Mouse (Mus musculus): Measurements from ENCODE around the gene Lrp8. TPM values are rescaled to one million over a fixed set of nuclear protein-coding genes. Genes with fewer than 3 reads are reported as not detected.
A peak's percentile ranks its signal among the peaks of the same experiment; 100 is the strongest.

Gene Lrp8
- polyA plus RNA-seq, 1 experiment, result not detected

GRCm38 (mm10) chr4:107830821-107831221, 28.8 kb downstream of the Lrp8 start:
- 35% methylated on average over 7 of the region's 7 CpGs for WGBS
- TF ChIP-seq POLR2A (IDR thresholded peaks at IDR 0.05; ENCODE audit: insufficient read depth, low read depth, low read length), result no peak
- no peak for TF ChIP-seq CTCF (IDR thresholded peaks at IDR 0.05; ENCODE audit: insufficient read depth, low read depth, low read length)
- H3K4me1 ChIP-seq (ENCODE audit: control insufficient read depth, insufficient read depth, low read length), result peaks cover 94% of the 10 kb centered on the region
- no peak overlapping the region for H3K4me3 ChIP-seq (ENCODE audit: insufficient read depth, low read depth, low read length)
- peak overlapping the region; percentile 87 for H3K27ac ChIP-seq (ENCODE audit: insufficient read depth, low read depth, low read length)

GRCm38 (mm10) chr4:107831678-107832077, 29.6 kb downstream of the Lrp8 start:
- no peak for TF ChIP-seq POLR2A (IDR thresholded peaks at IDR 0.05; ENCODE audit: insufficient read depth, low read depth, low read length)
- no peak for TF ChIP-seq CTCF (IDR thresholded peaks at IDR 0.05; ENCODE audit: insufficient read depth, low read depth, low read length)
- WGBS, result 79% methylated on average over 6 of the region's 6 CpGs
- Histone ChIP-seq H3K4me1 (ENCODE audit: control insufficient read depth, insufficient read depth, low read length) (peaks cover 94% of the 10 kb centered on the region), H3K4me3 (ENCODE audit: insufficient read depth, low read depth, low read length) (no peak overlapping the region), H3K27ac (ENCODE audit: insufficient read depth, low read depth, low read length) (peak overlapping the region; percentile 87)

- TF ChIP-seq POLR2A (IDR thresholded peaks at IDR 0.05; ENCODE audit: insufficient read depth, low read depth, low read length) (no peak), CTCF (IDR thresholded peaks at IDR 0.05; ENCODE audit: insufficient read depth, low read depth, low read length) (no peak)
- 61% methylated on average over 5 of the region's 5 CpGs for WGBS
- H3K4me3 ChIP-seq (ENCODE audit: insufficient read depth, low read depth, low read length), result no peak overlapping the region
- H3K27ac ChIP-seq (ENCODE audit: insufficient read depth, low read depth, low read length), result peak overlapping the region; percentile 87
- peaks cover 92% of the 10 kb centered on the region for H3K4me1 ChIP-seq (ENCODE audit: control insufficient read depth, insufficient read depth, low read length)
These were observed 31.5 kb downstream of the Lrp8 start for GRCm38 (mm10) chr4:107833525-107833924.

- WGBS, result 51% methylated on average over 22 of the region's 22 CpGs
- Histone ChIP-seq H3K4me1 (ENCODE audit: control insufficient read depth, insufficient read depth, low read length) (peaks cover 86% of the 10 kb centered on the region), H3K27ac (ENCODE audit: insufficient read depth, low read depth, low read length) (peak overlapping the region; percentile 87), H3K4me3 (ENCODE audit: insufficient read depth, low read depth, low read length) (no peak overlapping the region)
- TF ChIP-seq POLR2A (IDR thresholded peaks at IDR 0.05; ENCODE audit: insufficient read depth, low read depth, low read length), result 0 out of 2 replicates have a peak, but pooled peaks have one; percentile 23
- TF ChIP-seq CTCF (IDR thresholded peaks at IDR 0.05; ENCODE audit: insufficient read depth, low read depth, low read length), result no peak
These were observed 32.7 kb downstream of the Lrp8 start for GRCm38 (mm10) chr4:107834643-107835314.

- H3K27ac ChIP-seq (ENCODE audit: insufficient read depth, low read depth, low read length), result peak overlapping the region; percentile 66
- WGBS, result 25% methylated on average over 5 of the region's 5 CpGs
- TF ChIP-seq CTCF (IDR thresholded peaks at IDR 0.05; ENCODE audit: insufficient read depth, low read depth, low read length) (no peak), POLR2A (IDR thresholded peaks at IDR 0.05; ENCODE audit: insufficient read depth, low read depth, low read length) (no peak)
- H3K4me1 ChIP-seq (ENCODE audit: control insufficient read depth, insufficient read depth, low read length), result peaks cover 79% of the 10 kb centered on the region
- H3K4me3 ChIP-seq (ENCODE audit: insufficient read depth, low read depth, low read length), result no peak overlapping the region
These were observed 33.4 kb downstream of the Lrp8 start for GRCm38 (mm10) chr4:107835508-107835909.

- no peak for TF ChIP-seq POLR2A (IDR thresholded peaks at IDR 0.05; ENCODE audit: insufficient read depth, low read depth, low read length)
- no peak for TF ChIP-seq CTCF (IDR thresholded peaks at IDR 0.05; ENCODE audit: insufficient read depth, low read depth, low read length)
- 30% methylated on average over 5 of the region's 5 CpGs for WGBS
- peaks cover 68% of the 10 kb centered on the region for H3K4me1 ChIP-seq (ENCODE audit: control insufficient read depth, insufficient read depth, low read length)
- peak overlapping the region; percentile 66 for H3K27ac ChIP-seq (ENCODE audit: insufficient read depth, low read depth, low read length)
- no peak overlapping the region for H3K4me3 ChIP-seq (ENCODE audit: insufficient read depth, low read depth, low read length)
These were observed 34.7 kb downstream of the Lrp8 start for GRCm38 (mm10) chr4:107836758-107837157.

GRCm38 (mm10) chr4:107837910-107838309, 35.8 kb downstream of the Lrp8 start:
- H3K27ac ChIP-seq (ENCODE audit: insufficient read depth, low read depth, low read length), result no peak overlapping the region
- H3K4me3 ChIP-seq (ENCODE audit: insufficient read depth, low read depth, low read length), result no peak overlapping the region
- peaks cover 65% of the 10 kb centered on the region for H3K4me1 ChIP-seq (ENCODE audit: control insufficient read depth, insufficient read depth, low read length)
- TF ChIP-seq CTCF (IDR thresholded peaks at IDR 0.05; ENCODE audit: insufficient read depth, low read depth, low read length) (no peak), POLR2A (IDR thresholded peaks at IDR 0.05; ENCODE audit: insufficient read depth, low read depth, low read length) (no peak)
- WGBS, result 82% methylated on average over 3 of the region's 3 CpGs

- no peak overlapping the region for H3K27ac ChIP-seq (ENCODE audit: insufficient read depth, low read depth, low read length)
- H3K4me1 ChIP-seq (ENCODE audit: control insufficient read depth, insufficient read depth, low read length), result peaks cover 31% of the 10 kb centered on the region
- TF ChIP-seq POLR2A (IDR thresholded peaks at IDR 0.05; ENCODE audit: insufficient read depth, low read depth, low read length), result no peak
- TF ChIP-seq CTCF (IDR thresholded peaks at IDR 0.05; ENCODE audit: insufficient read depth, low read depth, low read length), result no peak
- WGBS, result 80% methylated on average over 8 of the region's 8 CpGs
- H3K4me3 ChIP-seq (ENCODE audit: insufficient read depth, low read depth, low read length), result no peak overlapping the region
These were observed 41.6 kb downstream of the Lrp8 start for GRCm38 (mm10) chr4:107843687-107844086.

- no peak overlapping the region for H3K27ac ChIP-seq (ENCODE audit: insufficient read depth, low read depth, low read length)
- no peak for TF ChIP-seq POLR2A (IDR thresholded peaks at IDR 0.05; ENCODE audit: insufficient read depth, low read depth, low read length)
- peak; percentile 79 for TF ChIP-seq CTCF (IDR thresholded peaks at IDR 0.05; ENCODE audit: insufficient read depth, low read depth, low read length)
- WGBS, result 3% methylated on average over 10 of the region's 10 CpGs
These were observed 42.9 kb downstream of the Lrp8 start for GRCm38 (mm10) chr4:107844971-107845370.

More at GRCm38 (mm10) chr4:107844971-107845370, 42.9 kb downstream of the Lrp8 start:
- Histone ChIP-seq H3K4me3 (ENCODE audit: insufficient read depth, low read depth, low read length) (no peak overlapping the region), H3K4me1 (ENCODE audit: control insufficient read depth, insufficient read depth, low read length) (peaks cover 28% of the 10 kb centered on the region)

All from olfactory bulb, adult 2 months (tissue).